Mouse (Mus musculus) adrenal gland, postnatal 25 days (tissue): ENCODE results near the gene Gm21149. TPM values are rescaled to one million over a fixed set of nuclear protein-coding genes. Genes with fewer than 3 reads are reported as not detected.
"Not testable (repeated sequence)": the region's sequence is repeated elsewhere in the genome, so short reads cannot be mapped to it uniquely, and the experiment has no call there.

Experiments
- DNase-seq: peaks from one replicate; pipeline ENCODE4 v3.0.0; 2021; ENCODE audit warnings: mixed read lengths
- total RNA-seq: library from RNA; stranded (reverse); gene quantifications from 2 replicates; pipeline ENCODE4 v1.2.3, GENCODE M21; 2021

The Gm21149 gene
- total RNA-seq, 1 experiment from 2014 or later, result not detected

DNA sequence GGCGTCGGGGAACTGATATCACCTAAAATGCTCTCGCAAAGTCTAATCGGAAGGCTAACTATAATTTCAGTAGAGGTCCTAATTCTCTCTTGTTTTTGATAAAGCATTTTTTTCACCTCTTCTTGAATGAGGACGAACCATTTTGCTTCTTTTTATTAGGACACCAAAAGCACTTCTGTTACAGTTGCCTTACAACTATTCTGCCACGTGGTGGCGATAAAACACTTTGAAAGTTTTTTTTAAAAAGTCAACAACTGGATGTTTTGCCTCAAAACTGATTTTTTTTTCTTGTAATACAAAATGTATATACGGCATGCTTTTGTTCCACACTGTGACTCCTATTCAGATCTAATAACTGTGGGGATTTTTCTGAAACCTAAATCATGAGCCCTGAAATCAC is 14.7 kb downstream of the Gm21149 start:
- not testable (repeated sequence) for DNase-seq

GRCm38 (mm10) chr5:15457865-15458571 is 18.3 kb downstream of the Gm21149 start:
- not testable (repeated sequence) for DNase-seq

Other genes with a start within 250 kb of the Gm21149 start
- gene Gm21190, start 52.7 kb upstream of the Gm21149 start, total RNA-seq, result not detected in 2 replicates
- not detected in 2 replicates for gene Gm21083, start 100.8 kb upstream of the Gm21149 start, total RNA-seq
- not detected in 2 replicates for gene Speer4d, start 142.5 kb upstream of the Gm21149 start, total RNA-seq
- not detected in 2 replicates for gene 4930572O03Rik, start 180.5 kb upstream of the Gm21149 start, total RNA-seq
- gene Speer4c, start 237.7 kb upstream of the Gm21149 start, total RNA-seq, result not detected in 2 replicates